ENCODE assay signal across 7 mouse cellular contexts in the genomic region with DNA sequence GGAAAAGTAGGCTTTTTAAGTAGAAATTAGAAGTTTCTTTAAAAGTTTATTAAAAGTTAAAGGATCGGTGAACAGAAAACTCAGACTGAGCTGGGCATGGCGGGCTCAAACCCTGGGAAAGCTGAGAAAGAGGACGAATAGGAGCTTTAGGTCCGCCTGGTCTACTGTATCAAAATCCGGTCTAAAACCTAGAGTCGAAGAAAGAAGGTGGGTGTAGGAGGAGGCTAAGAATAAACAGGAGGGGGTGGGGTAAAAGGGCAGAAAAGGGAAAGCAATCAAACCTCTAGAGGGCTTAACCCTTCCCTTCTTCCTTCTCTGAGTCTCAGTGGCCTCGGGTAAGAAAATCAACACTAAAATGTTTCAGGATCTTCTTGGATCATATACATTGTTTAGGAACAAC.
DNase-seq lines count a peak whose midpoint lies in the region; ATAC-seq and TF ChIP-seq lines count a peak whose summit lies in the region.

No protein-coding gene starts in this region.

- WGBS in neural tube, embryonic 11.5 days, result 3% methylated on average over 7 of the region's 7 CpGs
- WGBS in embryonic facial prominence, embryonic 15.5 days, result 2% methylated on average over 7 of the region's 7 CpGs
- 6% methylated on average over 7 of the region's 7 CpGs for WGBS in limb, embryonic 12.5 days
- WGBS in stomach, postnatal 0 days, result 5% methylated on average over 7 of the region's 7 CpGs

- DNase-seq in neural tube, embryonic 11.5 days (ENCODE audit: low spot score), result no peak
- DNase-seq in neural tube, embryonic 10.5 days (ENCODE audit: extremely low spot score, low spot score), result no peak
- peak; percentile 16 for DNase-seq in stomach, postnatal 0 days (ENCODE audit: low spot score)
- DNase-seq in layer of hippocampus, adult 8-10 months (ENCODE audit: low spot score in 2 of 2), result no peak

- peak; percentile 15; the same call in 1 of the 2 replicates for TF ChIP-seq CTCF in stomach, postnatal 0 days (IDR thresholded peaks at IDR 0.05; ENCODE audit: low read depth)

- H3K27me3 ChIP-seq in neural tube, embryonic 11.5 days (ENCODE audit: control insufficient read depth, insufficient read depth, low read length), result no peaks in the 10 kb centered on the region
- H3K27me3 ChIP-seq in embryonic facial prominence, embryonic 15.5 days, result no peaks in the 10 kb centered on the region
- H3K27me3 ChIP-seq in limb, embryonic 12.5 days, result no peaks in the 10 kb centered on the region
- H3K27me3 ChIP-seq in stomach, postnatal 0 days (ENCODE audit: control insufficient read depth, insufficient read depth, low read length), result no peaks in the 10 kb centered on the region

- no peak for TF ChIP-seq EP300 in stomach, postnatal 0 days (optimal IDR thresholded peaks at IDR 0.05)

- H3K4me2 ChIP-seq in neural tube, embryonic 11.5 days (ENCODE audit: low read depth), result peak overlapping the region; percentile 54; the same call in 1 of the 2 replicates
- peak overlapping the region; percentile 65 for H3K4me2 ChIP-seq in embryonic facial prominence, embryonic 15.5 days (replicated peaks)
- H3K4me2 ChIP-seq in limb, embryonic 12.5 days, result peak overlapping the region; percentile 62
- H3K4me2 ChIP-seq in stomach, postnatal 0 days (replicated peaks; ENCODE audit: low read depth), result peak overlapping the region; percentile 67

- peaks cover 15% of the 10 kb centered on the region; the same call in 1 of the 2 replicates for H3K4me1 ChIP-seq in neural tube, embryonic 11.5 days (ENCODE audit: control insufficient read depth, insufficient read depth, low read length)
- H3K4me1 ChIP-seq in embryonic facial prominence, embryonic 15.5 days, result peaks cover 22% of the 10 kb centered on the region
- peaks cover 31% of the 10 kb centered on the region for H3K4me1 ChIP-seq in limb, embryonic 12.5 days (replicated peaks)
- peaks cover 4% of the 10 kb centered on the region; the same call in 1 of the 2 replicates for H3K4me1 ChIP-seq in stomach, postnatal 0 days (replicated peaks; ENCODE audit: control insufficient read depth, insufficient read depth)

- no peak overlapping the region for H3K27ac ChIP-seq in neural tube, embryonic 11.5 days (ENCODE audit: low read depth, low read length)
- peak overlapping the region; percentile 70 for H3K27ac ChIP-seq in embryonic facial prominence, embryonic 15.5 days (replicated peaks)
- H3K27ac ChIP-seq in limb, embryonic 12.5 days, result peak overlapping the region; percentile 56; the same call in 1 of the 2 replicates
- H3K27ac ChIP-seq in stomach, postnatal 0 days (replicated peaks), result peak overlapping the region; percentile 81

- no peaks in the 10 kb centered on the region for H3K36me3 ChIP-seq in neural tube, embryonic 11.5 days (ENCODE audit: control insufficient read depth, insufficient read depth, low read length)
- H3K36me3 ChIP-seq in embryonic facial prominence, embryonic 15.5 days, result no peaks in the 10 kb centered on the region
- no peaks in the 10 kb centered on the region for H3K36me3 ChIP-seq in limb, embryonic 12.5 days
- H3K36me3 ChIP-seq in stomach, postnatal 0 days (ENCODE audit: control insufficient read depth, insufficient read depth, low read length), result no peaks in the 10 kb centered on the region

- H3K9me3 ChIP-seq in neural tube, embryonic 11.5 days (ENCODE audit: control insufficient read depth, low read length), result no peaks in the 10 kb centered on the region
- H3K9me3 ChIP-seq in embryonic facial prominence, embryonic 15.5 days (replicated peaks), result no peaks in the 10 kb centered on the region
- no peaks in the 10 kb centered on the region for H3K9me3 ChIP-seq in limb, embryonic 12.5 days
- no peaks in the 10 kb centered on the region for H3K9me3 ChIP-seq in stomach, postnatal 0 days (ENCODE audit: control insufficient read depth, low read length)

- ATAC-seq in neural tube, embryonic 11.5 days (ENCODE audit: insufficient read depth, low FRiP score, low TSS enrichment), result no peak
- no peak for ATAC-seq in embryonic facial prominence, embryonic 15.5 days (ENCODE audit: insufficient number of reproducible peaks, low FRiP score, low TSS enrichment, low read depth)
- no peak for ATAC-seq in limb, embryonic 12.5 days (ENCODE audit: insufficient number of reproducible peaks, insufficient read depth, low FRiP score, low TSS enrichment, low read depth)
- no peak for ATAC-seq in stomach, postnatal 0 days (ENCODE audit: low FRiP score, low TSS enrichment)
- ATAC-seq in cerebellum, adult (ENCODE audit: insufficient number of reproducible peaks, low FRiP score, low TSS enrichment), result no peak

- H3K4me3 ChIP-seq in neural tube, embryonic 11.5 days (ENCODE audit: low read depth, low read length), result no peak overlapping the region; the same call in 1 of the 2 replicates
- peak overlapping the region; percentile 53 for H3K4me3 ChIP-seq in embryonic facial prominence, embryonic 15.5 days (replicated peaks)
- H3K4me3 ChIP-seq in limb, embryonic 12.5 days (replicated peaks), result peak overlapping the region; percentile 42
- H3K4me3 ChIP-seq in stomach, postnatal 0 days (ENCODE audit: low read depth, low read length), result peak overlapping the region; percentile 44

- H3K9ac ChIP-seq in neural tube, embryonic 11.5 days (ENCODE audit: low read length), result no peak overlapping the region
- H3K9ac ChIP-seq in embryonic facial prominence, embryonic 15.5 days, result no peak overlapping the region
- 0 out of 2 replicates have a peak overlapping the region, but pooled peaks have one; percentile 27 for H3K9ac ChIP-seq in limb, embryonic 12.5 days (replicated peaks)
- H3K9ac ChIP-seq in stomach, postnatal 0 days (ENCODE audit: low read length), result peak overlapping the region; percentile 53

Comparison
In these comparisons a context has a peak if more than half of its experiments do, and no peak if none do; other contexts are left out.
1. H3K9ac ChIP-seq: peak in limb, embryonic 12.5 days (single experiment) and stomach, postnatal 0 days (single experiment); none in neural tube, embryonic 11.5 days (single experiment) and embryonic facial prominence, embryonic 15.5 days (single experiment).
2. Peak in every context shown above with its lines, with median percentiles within 50 percentile points of each other: H3K4me2 ChIP-seq.